23 mouse cellular contexts compared by ENCODE assay signal in genomic region chr10:127412101-127412500, GRCm38 (mm10). TPM values are rescaled to one million over a fixed set of nuclear protein-coding genes. Genes with fewer than 3 reads are reported as not detected.
A peak's percentile ranks its signal among the peaks of the same experiment; 100 is the strongest.
DNase-seq lines count a peak whose midpoint lies in the region; ATAC-seq and TF ChIP-seq lines count a peak whose summit lies in the region.
"Had no signal": no experiment of that assay in that cellular context is flagged by ENCODE, and none has a peak within 500 bp of the region (broad histone marks: within the 10 kb centered on the region; RNA-seq: fewer than 3 reads in every experiment).

No protein-coding gene starts in this region.

- ATAC-seq in heart, embryonic 13.5 days (ENCODE audit: extremely low read depth, insufficient number of reproducible peaks, low FRiP score, low TSS enrichment): no peak
- no peak for ATAC-seq in intestine, embryonic 15.5 days
- ATAC-seq in intestine, postnatal 0 days: no peak
- no peak for ATAC-seq in midbrain, embryonic 16.5 days
- no peak for ATAC-seq in midbrain, embryonic 14.5 days (ENCODE audit: low FRiP score, low TSS enrichment)
- ATAC-seq: activated CD4-positive, CD25-positive, alpha-beta regulatory T cell, adult 4 months; forebrain, embryonic 15.5 days; Patski had no signal

- intact Hi-C loops in heart, postnatal 14 days (cut with DNase I): no loop called here

- no peak for TF ChIP-seq CTCF in intestine, postnatal 0 days (IDR thresholded peaks at IDR 0.05; ENCODE audit: low read depth)

- H3K4me1 ChIP-seq in heart, embryonic 13.5 days: peaks cover 29% of the 10 kb centered on the region
- peaks cover 9% of the 10 kb centered on the region for H3K4me1 ChIP-seq in intestine, embryonic 15.5 days (replicated peaks)
- no peaks in the 10 kb centered on the region for H3K4me1 ChIP-seq in intestine, postnatal 0 days (replicated peaks; ENCODE audit: control insufficient read depth, insufficient read depth, low read length)
- H3K4me1 ChIP-seq in midbrain, embryonic 16.5 days (ENCODE audit: control insufficient read depth, insufficient read depth, low read length): peaks cover 9% of the 10 kb centered on the region
- no peaks in the 10 kb centered on the region for H3K4me1 ChIP-seq in midbrain, embryonic 14.5 days (ENCODE audit: control insufficient read depth, insufficient read depth, low read length)
- H3K4me1 ChIP-seq: embryonic facial prominence, embryonic 12.5 days had no signal

- no peak for DNase-seq in heart, postnatal 14 days
- no peak for DNase-seq in midbrain, embryonic 14.5 days
- no peak for DNase-seq in cerebellum, adult 11 months
- DNase-seq: adrenal gland, postnatal 36 days; cerebellum, adult 8-10 months had no signal

- H3K27ac ChIP-seq in heart, embryonic 13.5 days (replicated peaks): peak overlapping the region; percentile 64
- H3K27ac ChIP-seq in intestine, embryonic 15.5 days: 0 out of 2 replicates have a peak overlapping the region, but pooled peaks have one; percentile 6
- no peak overlapping the region for H3K27ac ChIP-seq in intestine, postnatal 0 days (ENCODE audit: low read depth, low read length)
- H3K27ac ChIP-seq in midbrain, embryonic 16.5 days (ENCODE audit: low read length): 0 out of 2 replicates have a peak overlapping the region, but pooled peaks have one; percentile 9
- no peak overlapping the region for H3K27ac ChIP-seq in midbrain, embryonic 14.5 days (replicated peaks; ENCODE audit: low read depth, low read length)
- H3K27ac ChIP-seq: embryonic facial prominence, embryonic 12.5 days; limb, embryonic 13.5 days had no signal

- WGBS in heart, embryonic 13.5 days: 35% methylated on average over 5 of the region's 5 CpGs
- WGBS in intestine, embryonic 15.5 days: 40% methylated on average over 5 of the region's 5 CpGs
- WGBS in intestine, postnatal 0 days: 38% methylated on average over 5 of the region's 5 CpGs
- 36% methylated on average over 5 of the region's 5 CpGs for WGBS in midbrain, embryonic 16.5 days
- WGBS in midbrain, embryonic 14.5 days: 60% methylated on average over 5 of the region's 5 CpGs

- no peaks in the 10 kb centered on the region for H3K27me3 ChIP-seq in heart, embryonic 13.5 days (replicated peaks)
- no peaks in the 10 kb centered on the region for H3K27me3 ChIP-seq in intestine, embryonic 15.5 days (replicated peaks)
- no peaks in the 10 kb centered on the region for H3K27me3 ChIP-seq in intestine, postnatal 0 days (replicated peaks; ENCODE audit: control insufficient read depth, insufficient read depth, low read length)
- no peaks in the 10 kb centered on the region for H3K27me3 ChIP-seq in midbrain, embryonic 16.5 days (ENCODE audit: control insufficient read depth, insufficient read depth, low read depth, low read length)
- no peaks in the 10 kb centered on the region for H3K27me3 ChIP-seq in midbrain, embryonic 14.5 days (ENCODE audit: control insufficient read depth, insufficient read depth, low read length)
- H3K27me3 ChIP-seq: embryonic facial prominence, embryonic 12.5 days; forebrain, embryonic 15.5 days; limb, embryonic 13.5 days; midbrain, embryonic 12.5 days; Patski had no signal

- H3K9me3 ChIP-seq in heart, embryonic 13.5 days: no peaks in the 10 kb centered on the region
- no peaks in the 10 kb centered on the region for H3K9me3 ChIP-seq in intestine, embryonic 15.5 days
- H3K9me3 ChIP-seq in intestine, postnatal 0 days (ENCODE audit: control insufficient read depth): no peaks in the 10 kb centered on the region
- no peaks in the 10 kb centered on the region for H3K9me3 ChIP-seq in midbrain, embryonic 16.5 days (replicated peaks; ENCODE audit: control insufficient read depth, low read length, poor library complexity, severe bottlenecking)
- H3K9me3 ChIP-seq in midbrain, embryonic 14.5 days (ENCODE audit: control insufficient read depth, low read length): no peaks in the 10 kb centered on the region
- H3K9me3 ChIP-seq: embryonic facial prominence, embryonic 12.5 days; forebrain, embryonic 15.5 days; limb, embryonic 13.5 days; midbrain, embryonic 12.5 days had no signal

- no peak overlapping the region for H3K4me3 ChIP-seq in heart, embryonic 13.5 days
- H3K4me3 ChIP-seq in intestine, embryonic 15.5 days (replicated peaks): no peak overlapping the region
- H3K4me3 ChIP-seq in intestine, postnatal 0 days (ENCODE audit: low read depth, low read length): no peak overlapping the region
- no peak overlapping the region for H3K4me3 ChIP-seq in midbrain, embryonic 16.5 days (ENCODE audit: low read depth, low read length)
- H3K4me3 ChIP-seq in midbrain, embryonic 14.5 days (replicated peaks; ENCODE audit: low read depth, low read length): no peak overlapping the region
- H3K4me3 ChIP-seq: embryonic facial prominence, embryonic 12.5 days; forebrain, embryonic 15.5 days; limb, embryonic 13.5 days; midbrain, embryonic 12.5 days had no signal

- H3K36me3 ChIP-seq in heart, embryonic 13.5 days: peaks cover 15% of the 10 kb centered on the region
- H3K36me3 ChIP-seq in intestine, embryonic 15.5 days: no peaks in the 10 kb centered on the region
- H3K36me3 ChIP-seq in intestine, postnatal 0 days (ENCODE audit: control insufficient read depth, insufficient read depth): no peaks in the 10 kb centered on the region
- H3K36me3 ChIP-seq in midbrain, embryonic 16.5 days (ENCODE audit: control insufficient read depth, insufficient read depth, low read length): no peaks in the 10 kb centered on the region; the same call in 1 of the 2 replicates
- 0 out of 2 replicates have a peak, but pooled peaks cover 8% of the 10 kb centered on the region for H3K36me3 ChIP-seq in midbrain, embryonic 14.5 days (ENCODE audit: control insufficient read depth, insufficient read depth, low read length)
- H3K36me3 ChIP-seq: forebrain, embryonic 15.5 days had no signal

- peak overlapping the region; percentile 28; the same call in 1 of the 2 replicates for H3K4me2 ChIP-seq in heart, embryonic 13.5 days
- no peak overlapping the region for H3K4me2 ChIP-seq in intestine, embryonic 15.5 days (replicated peaks)
- H3K4me2 ChIP-seq in intestine, postnatal 0 days (replicated peaks; ENCODE audit: low read depth): no peak overlapping the region
- H3K4me2 ChIP-seq in midbrain, embryonic 16.5 days (ENCODE audit: low read length): no peak overlapping the region
- H3K4me2 ChIP-seq in midbrain, embryonic 14.5 days (ENCODE audit: low read length): no peak overlapping the region
- H3K4me2 ChIP-seq: embryonic facial prominence, embryonic 12.5 days; forebrain, embryonic 15.5 days; limb, embryonic 13.5 days; midbrain, embryonic 12.5 days had no signal

- H3K9ac ChIP-seq in heart, embryonic 13.5 days: peak overlapping the region; percentile 35; the same call in 1 of the 2 replicates
- H3K9ac ChIP-seq in intestine, embryonic 15.5 days: no peak overlapping the region
- no peak overlapping the region for H3K9ac ChIP-seq in intestine, postnatal 0 days (ENCODE audit: low read depth, low read length)
- no peak overlapping the region for H3K9ac ChIP-seq in midbrain, embryonic 16.5 days (ENCODE audit: low read depth, low read length)
- no peak overlapping the region for H3K9ac ChIP-seq in midbrain, embryonic 14.5 days (replicated peaks; ENCODE audit: low read length)
- H3K9ac ChIP-seq: embryonic facial prominence, embryonic 12.5 days; forebrain, embryonic 15.5 days; limb, embryonic 13.5 days; midbrain, embryonic 12.5 days had no signal

RNA-seq across cellular contexts. Expression of gene R3hdm2, which starts 32.0 kb away (rescaled TPM):
- polyA plus RNA-seq in heart, embryonic 13.5 days (2015; fragmentation: Nextera tagmentation; extraction: Ambion mirVana): 29.1 and 30.4 TPM in 2 replicates
- total RNA-seq in heart, postnatal 14 days (2021): 100 to 1,000 TPM; 115 to 120 TPM
- polyA plus RNA-seq in intestine, embryonic 15.5 days (2015; fragmentation: Nextera tagmentation; extraction: Ambion mirVana): 29.5 and 31.1 TPM in 2 replicates
- polyA plus RNA-seq in intestine, postnatal 0 days (2015; fragmentation: Nextera tagmentation; extraction: Ambion mirVana): 19.4 and 21.8 TPM in 2 replicates
- 35.2 and 35.9 TPM in 2 replicates for polyA plus RNA-seq in midbrain, embryonic 16.5 days (2015; fragmentation: Nextera tagmentation; extraction: Ambion mirVana)
- 34.0 and 39.8 TPM in 2 replicates for polyA plus RNA-seq in midbrain, embryonic 14.5 days (2014; fragmentation: Nextera tagmentation; extraction: Ambion mirVana)

RNA-seq across cellular contexts. Expression of gene Inhbc, which starts 41.9 kb away (rescaled TPM):
- not detected in 2 replicates for polyA plus RNA-seq in heart, embryonic 13.5 days (2015; fragmentation: Nextera tagmentation; extraction: Ambion mirVana)
- total RNA-seq in heart, postnatal 14 days (2021): not detected
- polyA plus RNA-seq in intestine, embryonic 15.5 days (2015; fragmentation: Nextera tagmentation; extraction: Ambion mirVana): 0.18 TPM in 1 of 2 replicates, not detected in the other
- not detected in 2 replicates for polyA plus RNA-seq in intestine, postnatal 0 days (2015; fragmentation: Nextera tagmentation; extraction: Ambion mirVana)
- polyA plus RNA-seq in midbrain, embryonic 16.5 days (2015; fragmentation: Nextera tagmentation; extraction: Ambion mirVana): 0.15 TPM in 1 of 2 replicates, not detected in the other
- not detected in 2 replicates for polyA plus RNA-seq in midbrain, embryonic 14.5 days (2014; fragmentation: Nextera tagmentation; extraction: Ambion mirVana)
- total RNA-seq: adrenal gland, postnatal 36 days; granulocyte monocyte progenitor cell, adult 5-6 weeks; layer of hippocampus, postnatal 14 days; left cerebral cortex, postnatal 10 days had no signal
- polyA plus RNA-seq: activated CD4-positive, CD25-positive, alpha-beta regulatory T cell, adult 4 months; cortical plate, adult 2 months; forebrain, embryonic 15.5 days; kidney, adult 2 months; large intestine, adult 2 months; limb, embryonic 13.5 days; lung, embryonic 16.5 days; midbrain, embryonic 12.5 days; Patski; thymus, postnatal 0 days had no signal

RNA-seq across cellular contexts. Expression of gene Inhbe, which starts 57.9 kb away (rescaled TPM):
- polyA plus RNA-seq in heart, embryonic 13.5 days (2015; fragmentation: Nextera tagmentation; extraction: Ambion mirVana): 0.06 TPM in 1 of 2 replicates, not detected in the other
- not detected for total RNA-seq in heart, postnatal 14 days (2021)
- 0.03 TPM in 1 of 2 replicates, not detected in the other for polyA plus RNA-seq in intestine, embryonic 15.5 days (2015; fragmentation: Nextera tagmentation; extraction: Ambion mirVana)
- 0.04 TPM in 1 of 2 replicates, not detected in the other for polyA plus RNA-seq in intestine, postnatal 0 days (2015; fragmentation: Nextera tagmentation; extraction: Ambion mirVana)
- 0.04 TPM in 2 replicates for polyA plus RNA-seq in midbrain, embryonic 16.5 days (2015; fragmentation: Nextera tagmentation; extraction: Ambion mirVana)
- 0.04 TPM in 1 of 2 replicates, not detected in the other for polyA plus RNA-seq in midbrain, embryonic 14.5 days (2014; fragmentation: Nextera tagmentation; extraction: Ambion mirVana)
- total RNA-seq: adrenal gland, postnatal 36 days; granulocyte monocyte progenitor cell, adult 5-6 weeks had no signal
- polyA plus RNA-seq: forebrain, embryonic 15.5 days; kidney, adult 2 months; large intestine, adult 2 months; lung, embryonic 16.5 days; midbrain, embryonic 12.5 days; thymus, postnatal 0 days had no signal

Comparison
In these comparisons a context has a peak if more than half of its experiments do, and no peak if none do; other contexts are left out.
1. H3K27ac ChIP-seq: peak in heart, embryonic 13.5 days (single experiment), intestine, embryonic 15.5 days (single experiment) and midbrain, embryonic 16.5 days (single experiment); none in intestine, postnatal 0 days (single experiment) and midbrain, embryonic 14.5 days (single experiment).